Comparison of ENCODE assay signal across 13 mouse cellular contexts in the genomic region with DNA sequence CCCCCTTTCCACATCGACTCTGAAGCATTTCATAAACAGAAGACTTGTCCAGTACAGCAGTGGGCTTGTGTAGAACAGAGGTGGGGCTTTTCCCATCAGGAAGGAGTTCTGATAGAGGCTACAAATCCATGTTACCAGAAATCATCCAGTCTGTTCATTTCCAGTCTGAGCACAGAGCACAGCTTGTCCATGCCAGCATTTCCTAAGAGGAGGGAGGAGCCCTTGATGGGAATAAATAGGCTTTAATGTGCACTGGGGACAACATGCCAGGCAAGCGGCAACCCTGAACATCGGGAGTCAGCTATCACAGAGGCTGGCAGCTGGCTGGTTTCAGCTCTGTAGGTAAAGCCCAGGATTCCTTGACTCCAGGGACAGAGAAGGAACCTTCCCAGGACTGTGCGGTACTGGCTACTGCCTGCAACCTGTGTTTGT. TPM values are rescaled to one million over a fixed set of nuclear protein-coding genes. Genes with fewer than 3 reads are reported as not detected.
DNase-seq lines count a peak whose midpoint lies in the region; ATAC-seq and TF ChIP-seq lines count a peak whose summit lies in the region.
"Had no signal": no experiment of that assay in that cellular context is flagged by ENCODE, and none has a peak within 500 bp of the region (broad histone marks: within the 10 kb centered on the region; RNA-seq: fewer than 3 reads in every experiment).

A gene (plus strand): TSS at position 276 of the 432 bp plus-strand sequence.

- H3K36me3 ChIP-seq in forebrain, postnatal 0 days (ENCODE audit: insufficient read depth): no peaks in the 10 kb centered on the region
- H3K36me3 ChIP-seq in forebrain, embryonic 15.5 days: no peaks in the 10 kb centered on the region
- H3K36me3 ChIP-seq: intestine, embryonic 15.5 days had no signal

- H3K9me3 ChIP-seq in forebrain, postnatal 0 days (ENCODE audit: low read length): no peaks in the 10 kb centered on the region
- H3K9me3 ChIP-seq in forebrain, embryonic 15.5 days: no peaks in the 10 kb centered on the region
- H3K9me3 ChIP-seq: forebrain, embryonic 13.5 days; intestine, embryonic 15.5 days had no signal

- no peaks in the 10 kb centered on the region for H3K27me3 ChIP-seq in forebrain, postnatal 0 days (ENCODE audit: insufficient read depth, low read length)
- no peaks in the 10 kb centered on the region for H3K27me3 ChIP-seq in forebrain, embryonic 15.5 days
- H3K27me3 ChIP-seq: forebrain, embryonic 13.5 days; intestine, embryonic 15.5 days had no signal

- peak; percentile 56 for ATAC-seq in forebrain, postnatal 0 days
- no peak for ATAC-seq in forebrain, embryonic 15.5 days (replicated peaks)
- ATAC-seq: forebrain, embryonic 13.5 days; intestine, embryonic 15.5 days had no signal

- no peak for DNase-seq in forebrain, postnatal 0 days
- no peak for DNase-seq in left cerebral cortex, adult 8-10 months (ENCODE audit: low spot score in 2 of 2)
- no peak for DNase-seq in left cerebral cortex, postnatal 25 days (ENCODE audit: low spot score in 2 of 2)
- peak; percentile 46 for DNase-seq in brain, adult 2 months (ENCODE audit: low read depth, low spot score)
- peak in 1 of 2 experiments; percentile 39 for DNase-seq in layer of hippocampus, postnatal 10 days (ENCODE audit: low spot score in 2 of 2)
- DNase-seq in spleen, postnatal 10 days (ENCODE audit: low spot score in 2 of 2): no peak
- DNase-seq in kidney, adult 8-10 months: no peak
- DNase-seq: B cell, adult 2 months; right cerebral cortex, postnatal 4 days had no signal

- intact Hi-C loops in left cerebral cortex, postnatal 25 days (cut with DNase I): no loop called here

- TF ChIP-seq CTCF in forebrain, postnatal 0 days (IDR thresholded peaks at IDR 0.05; ENCODE audit: low read depth): no peak

- H3K27ac ChIP-seq in forebrain, postnatal 0 days (ENCODE audit: low read depth, low read length): no peak within 1 kb of the TSS
- no peak within 1 kb of the TSS for H3K27ac ChIP-seq in forebrain, embryonic 15.5 days (replicated peaks)
- H3K27ac ChIP-seq: forebrain, embryonic 13.5 days; intestine, embryonic 15.5 days; liver, embryonic 14.5 days had no signal

- H3K4me2 ChIP-seq in forebrain, postnatal 0 days (ENCODE audit: low read depth): no peak within 1 kb of the TSS
- H3K4me2 ChIP-seq in forebrain, embryonic 15.5 days (replicated peaks): no peak within 1 kb of the TSS
- H3K4me2 ChIP-seq: forebrain, embryonic 13.5 days; intestine, embryonic 15.5 days had no signal

- no peak within 1 kb of the TSS for H3K4me3 ChIP-seq in forebrain, postnatal 0 days (ENCODE audit: low read depth, low read length)
- H3K4me3 ChIP-seq in forebrain, embryonic 15.5 days: no peak within 1 kb of the TSS
- H3K4me3 ChIP-seq: forebrain, embryonic 13.5 days; intestine, embryonic 15.5 days had no signal

- H3K9ac ChIP-seq in forebrain, postnatal 0 days: no peak within 1 kb of the TSS
- H3K9ac ChIP-seq in forebrain, embryonic 15.5 days (replicated peaks): no peak within 1 kb of the TSS
- H3K9ac ChIP-seq: forebrain, embryonic 13.5 days; intestine, embryonic 15.5 days; liver, embryonic 14.5 days had no signal

- no peaks in the 10 kb centered on the region for H3K4me1 ChIP-seq in forebrain, postnatal 0 days (ENCODE audit: insufficient read depth)
- H3K4me1 ChIP-seq in forebrain, embryonic 15.5 days: no peaks in the 10 kb centered on the region
- H3K4me1 ChIP-seq: forebrain, embryonic 13.5 days; intestine, embryonic 15.5 days had no signal

- WGBS in forebrain, postnatal 0 days: 49% methylated on average over 4 of the region's 4 CpGs
- 52% methylated on average over 4 of the region's 4 CpGs for WGBS in forebrain, embryonic 15.5 days

RNA-seq across cellular contexts. Expression of the gene that starts here (rescaled TPM):
- total RNA-seq in forebrain, postnatal 0 days (2014; rRNA removed): 3.8 and 4.2 TPM in 2 replicates
- 1.6 and 3.3 TPM in 2 replicates for polyA plus RNA-seq in forebrain, postnatal 0 days (2015; fragmentation: Nextera tagmentation; extraction: Ambion mirVana)
- not detected in 2 replicates for polyA plus RNA-seq in forebrain, embryonic 15.5 days (2015; fragmentation: Nextera tagmentation; extraction: Ambion mirVana)
- 10 to 100 TPM; 13.8 to 90.9 (median 32.5) TPM for total RNA-seq in left cerebral cortex, adult 8-10 months (2022)
- 10 to 100 TPM in 1 of 2 experiments, 1 to 10 TPM in 1; 9.3 to 10.7 TPM for total RNA-seq in left cerebral cortex, postnatal 25 days (2021)
- 10 to 100 TPM; 23.3 to 28.2 TPM for total RNA-seq in layer of hippocampus, postnatal 10 days (2021)
- polyA plus RNA-seq: forebrain, embryonic 13.5 days had no signal
